Mouse (Mus musculus): ENCODE results near the gene Gm28048.

GRCm38 (mm10) chr11:22998308-22998707, 16.4 kb upstream of the Gm28048 start:
- TF ChIP-seq POLR2AphosphoS2 (IDR thresholded peaks at IDR 0.05; ENCODE audit: insufficient read length, low read depth), result no peak
- TF ChIP-seq MYOG (IDR thresholded peaks at IDR 0.05; ENCODE audit: control insufficient read depth in 1 of 3, insufficient read depth in 1 of 3, insufficient read length in 2 of 3, low read depth in 2 of 3), result no peak
- TF ChIP-seq TCF12 (IDR thresholded peaks at IDR 0.05; ENCODE audit: insufficient read depth, poor library complexity, severe bottlenecking), result no peak
- TF ChIP-seq TCF3 (IDR thresholded peaks at IDR 0.05; ENCODE audit: insufficient read length, low read depth), result no peak
- no peak for TF ChIP-seq POLR2A (IDR thresholded peaks at IDR 0.05; ENCODE audit: insufficient read length, low read depth)
- TF ChIP-seq MAX (IDR thresholded peaks at IDR 0.05; ENCODE audit: low read depth), result no peak
- TF ChIP-seq E2F4 (IDR thresholded peaks at IDR 0.05; ENCODE audit: insufficient read depth), result no peak
- no peak for TF ChIP-seq USF1 (IDR thresholded peaks at IDR 0.05; ENCODE audit: low read depth)
